Mouse (Mus musculus): ENCODE measurements around the gene Dchs2.
"Not testable (repeated sequence)": the region's sequence is repeated elsewhere in the genome, so short reads cannot be mapped to it uniquely, and the experiment has no call there.

- TF ChIP-seq ZNF384 (IDR thresholded peaks at IDR 0.05; ENCODE audit: low read depth, low read length); HCFC1 (IDR thresholded peaks at IDR 0.05; ENCODE audit: borderline replicate concordance, insufficient read depth, low read length); CHD2 (IDR thresholded peaks at IDR 0.05; ENCODE audit: low read depth, low read length); MAFK (IDR thresholded peaks at IDR 0.05; ENCODE audit: insufficient read depth, low read depth, low read length); ZC3H11A (IDR thresholded peaks at IDR 0.05; ENCODE audit: borderline replicate concordance, low read depth, low read length): not testable (repeated sequence)
Observed at GRCm38 (mm10) chr3:83123945-83124344, 3.8 kb upstream of the Dchs2 start.

All from ES-E14 (cell line).